Mouse (Mus musculus) common myeloid progenitor, adult 5-6 weeks (primary cell): ENCODE measurements around the gene AC124502.3. TPM values are rescaled to one million over a fixed set of nuclear protein-coding genes. Genes with fewer than 3 reads are reported as not detected.
A peak's percentile ranks its signal among the peaks of the same experiment; 100 is the strongest.

Experiments
- ATAC-seq: replicated peaks from 2 replicates; pipeline ENCODE4 v1.8.0; 2016; ENCODE audit warnings: low read depth, mild to moderate bottlenecking, moderate TSS enrichment, inconsistent platforms; ENCODE audit not compliant: poor library complexity, severe bottlenecking
- total RNA-seq: library from RNA; stranded (forward); fragments of 200-1000, 187-1606 nt; gene quantifications from 2 replicates; pipeline ENCODE4 v1.2.3, GENCODE M21; 2017

The AC124502.3 gene
- total RNA-seq, 1 experiment from 2014 or later = not detected

- peak; percentile 30; the same call in 1 of the 2 replicates for ATAC-seq
Observed at GRCm38 (mm10) chr19:5056251-5056650, 17.6 kb downstream of the AC124502.3 start.

GRCm38 (mm10) chr19:5057876-5058775, 19.4 kb downstream of the AC124502.3 start:
- no peak for ATAC-seq

- ATAC-seq = no peak
Observed at GRCm38 (mm10) chr19:5058801-5059771, 20.4 kb downstream of the AC124502.3 start.

- ATAC-seq = no peak
Observed at GRCm38 (mm10) chr19:5060365-5061330, 22.0 kb downstream of the AC124502.3 start.

GRCm38 (mm10) chr19:5062041-5062440, 23.4 kb downstream of the AC124502.3 start:
- no peak for ATAC-seq

- no peak for ATAC-seq
Observed at GRCm38 (mm10) chr19:5062446-5062845, 23.8 kb downstream of the AC124502.3 start.

- ATAC-seq = no peak
Observed at GRCm38 (mm10) chr19:5065104-5065503, 26.4 kb downstream of the AC124502.3 start.

- peak; percentile 55 for ATAC-seq
Observed at GRCm38 (mm10) chr19:5067040-5067799, 28.5 kb downstream of the AC124502.3 start.

- no peak for ATAC-seq
Observed at GRCm38 (mm10) chr19:5067867-5068569, 29.3 kb downstream of the AC124502.3 start, which contains the start of gene Cd248. Gene Cd248 (plus strand): TSS chr19:5068078.

GRCm38 (mm10) chr19:5068570-5069234, 30.0 kb downstream of the AC124502.3 start:
- ATAC-seq = no peak

- ATAC-seq = no peak
Observed at GRCm38 (mm10) chr19:5069486-5069885, 30.8 kb downstream of the AC124502.3 start.

GRCm38 (mm10) chr19:5069978-5070377, 31.3 kb downstream of the AC124502.3 start:
- no peak for ATAC-seq

- ATAC-seq = no peak
Observed at GRCm38 (mm10) chr19:5071077-5071476, 32.4 kb downstream of the AC124502.3 start.

- peak; percentile 76 for ATAC-seq
Observed at GRCm38 (mm10) chr19:5071545-5072369, 33.1 kb downstream of the AC124502.3 start.

- ATAC-seq = no peak
Observed at GRCm38 (mm10) chr19:5072389-5073019, 33.8 kb downstream of the AC124502.3 start.

GRCm38 (mm10) chr19:5073028-5073427, 34.3 kb downstream of the AC124502.3 start:
- ATAC-seq = no peak; the same call in 1 of the 2 replicates
